Mouse (Mus musculus) kidney, embryonic 15.5 days (tissue): ENCODE data around the gene Serpina9. TPM values are rescaled to one million over a fixed set of nuclear protein-coding genes. Genes with fewer than 3 reads are reported as not detected.

Experiments
- ATAC-seq: fragments of 200-750 bp; cut with Nextera tagmentation; replicated peaks from 2 replicates; pipeline ENCODE4 v1.8.0; 2017; ENCODE audit warnings: moderate TSS enrichment; ENCODE audit not compliant: low FRiP score
- H3K27ac ChIP-seq: fragments of 300-500 bp; sonication (generic); 2 replicates; pipeline ENCODE4 v1.5.1; 2015; ENCODE audit warnings: mild to moderate bottlenecking, inconsistent platforms
- H3K27me3 ChIP-seq: fragments of 300-500 bp; sonication (generic); 2 replicates; pipeline ENCODE4 v1.6.1; 2015; ENCODE audit warnings: inconsistent platforms
- H3K36me3 ChIP-seq: fragments of 300-500 bp; sonication (generic); 2 replicates; pipeline ENCODE4 v1.6.1; 2015; ENCODE audit warnings: inconsistent platforms
- H3K4me1 ChIP-seq: fragments of 300-500 bp; sonication (generic); 2 replicates; pipeline ENCODE4 v1.6.1; 2015; ENCODE audit warnings: inconsistent platforms
- H3K4me2 ChIP-seq: fragments of 300-500 bp; sonication (generic); 2 replicates; pipeline ENCODE4 v1.6.1; 2015; ENCODE audit warnings: moderate library complexity, mild to moderate bottlenecking, inconsistent platforms
- H3K4me3 ChIP-seq: fragments of 300-500 bp; sonication (generic); replicated peaks from 2 replicates; pipeline ENCODE4 v1.5.1; 2015; ENCODE audit warnings: mild to moderate bottlenecking, inconsistent platforms
- H3K9ac ChIP-seq: fragments of 300-500 bp; sonication (generic); 2 replicates; pipeline ENCODE4 v1.6.1; 2015; ENCODE audit warnings: mild to moderate bottlenecking, inconsistent platforms
- H3K9me3 ChIP-seq: fragments of 300-500 bp; sonication (generic); replicated peaks from 2 replicates; pipeline ENCODE4 v1.6.1; 2016; ENCODE audit warnings: inconsistent platforms
- WGBS: fragments of 180-500 bp; shearing (Covaris S2); methylation state at CpG from one replicate; pipeline ENCODE4 v1.1.7; 2015; ENCODE audit warnings: mixed read lengths; 5-methylcytosine and 5-hydroxymethylcytosine counted together
- polyA plus RNA-seq: library from polyadenylated mRNA; unstranded; fragments of >200 nt; fragmentation: Nextera tagmentation; extraction: Ambion mirVana; gene quantifications from 2 replicates; pipeline ENCODE4 v1.2.1, GENCODE M21; 2015

The Serpina9 gene
- polyA plus RNA-seq = not detected in 2 replicates

GRCm38 (mm10) chr12:104013620-104014019 is at the start of gene Serpina9:
TSS of gene Serpina9 (minus strand) at chr12:104013755.
- no peak for ATAC-seq
- H3K4me1 ChIP-seq = no peaks in the 10 kb centered on the region
- WGBS = 88% methylated on average over 6 of the region's 6 CpGs

DNA sequence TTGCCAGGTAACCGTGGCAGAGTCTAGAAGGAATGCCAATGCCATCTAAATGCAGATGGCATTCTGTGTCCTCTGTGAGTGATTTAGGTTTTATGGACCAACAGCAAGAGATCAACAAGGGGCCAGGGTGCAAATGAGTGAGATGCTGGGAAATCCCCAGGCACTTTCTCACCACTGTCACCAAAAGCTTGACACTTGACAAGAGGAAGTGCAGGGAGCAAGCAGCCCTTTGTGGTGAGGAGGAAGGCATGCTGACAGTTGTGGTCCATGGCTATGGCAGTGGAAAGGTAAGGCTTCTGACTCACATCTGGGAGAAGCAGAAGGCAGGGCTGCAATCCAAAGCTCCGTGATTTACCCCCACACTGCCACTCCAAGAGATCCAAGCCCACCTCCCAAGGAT is 48.3 kb upstream of the Serpina9 start:
- ATAC-seq = no peak

More at GRCm38 (mm10) chr12:104013620-104014019, at the start of gene Serpina9:
- H3K27me3 ChIP-seq = no peaks in the 10 kb centered on the region
- no peak within 1 kb of the TSS for H3K4me3 ChIP-seq
- 0 out of 2 replicates have a peak, but pooled peaks cover 3% of the 10 kb centered on the region for H3K9me3 ChIP-seq
- H3K9ac ChIP-seq = no peak within 1 kb of the TSS
- no peak within 1 kb of the TSS for H3K4me2 ChIP-seq
- no peaks in the 10 kb centered on the region for H3K36me3 ChIP-seq
- H3K27ac ChIP-seq = no peak within 1 kb of the TSS

DNA sequence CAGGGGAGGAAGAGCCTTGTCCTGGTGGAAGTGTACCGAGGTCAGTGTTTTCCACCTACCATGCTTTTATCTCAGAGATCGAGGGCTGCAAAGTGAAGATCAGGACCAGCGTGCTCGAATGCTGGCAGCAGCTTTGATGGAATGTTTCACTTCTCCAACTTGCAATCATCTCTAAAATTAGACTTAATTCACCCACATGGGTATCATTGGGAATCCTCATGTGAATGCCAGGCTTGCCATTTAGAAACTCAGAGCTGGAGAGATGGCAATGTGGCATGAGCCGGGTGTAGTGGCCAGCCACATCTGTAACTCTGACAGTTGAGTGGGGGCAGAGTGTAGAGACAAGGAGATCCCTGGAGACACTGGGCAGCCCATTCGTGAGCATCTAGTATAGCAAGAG is 46.6 kb upstream of the Serpina9 start:
- H3K36me3 ChIP-seq = no peaks in the 10 kb centered on the region
- no peaks in the 10 kb centered on the region for H3K9me3 ChIP-seq
- H3K27me3 ChIP-seq = peaks cover 2% of the 10 kb centered on the region; the same call in 1 of the 2 replicates
- H3K4me2 ChIP-seq = no peak overlapping the region
- H3K9ac ChIP-seq = no peak overlapping the region
- ATAC-seq = no peak
- H3K27ac ChIP-seq = no peak overlapping the region
- 70% methylated on average over 6 of the region's 6 CpGs for WGBS
- H3K4me1 ChIP-seq = no peaks in the 10 kb centered on the region
- no peak overlapping the region for H3K4me3 ChIP-seq

More for the DNA sequence above, 48.3 kb upstream of the Serpina9 start:
- Histone ChIP-seq H3K27ac (no peak overlapping the region), H3K4me1 (no peaks in the 10 kb centered on the region), H3K4me3 (no peak overlapping the region), H3K27me3 (peaks cover 2% of the 10 kb centered on the region; the same call in 1 of the 2 replicates), H3K36me3 (no peaks in the 10 kb centered on the region), H3K4me2 (no peak overlapping the region), H3K9me3 (no peaks in the 10 kb centered on the region), H3K9ac (no peak overlapping the region)
- WGBS = 39% methylated on average over 2 of the region's 2 CpGs

- 78% methylated on average over 7 of the region's 7 CpGs for WGBS
- H3K9me3 ChIP-seq = no peaks in the 10 kb centered on the region
- H3K36me3 ChIP-seq = no peaks in the 10 kb centered on the region
- H3K27me3 ChIP-seq = peaks cover 2% of the 10 kb centered on the region; the same call in 1 of the 2 replicates
- no peaks in the 10 kb centered on the region for H3K4me1 ChIP-seq
- ATAC-seq = no peak
- no peak overlapping the region for H3K4me3 ChIP-seq
- no peak overlapping the region for H3K4me2 ChIP-seq
- H3K9ac ChIP-seq = no peak overlapping the region
- H3K27ac ChIP-seq = no peak overlapping the region
These were observed 44.0 kb upstream of the Serpina9 start for GRCm38 (mm10) chr12:104057531-104057930.

DNA sequence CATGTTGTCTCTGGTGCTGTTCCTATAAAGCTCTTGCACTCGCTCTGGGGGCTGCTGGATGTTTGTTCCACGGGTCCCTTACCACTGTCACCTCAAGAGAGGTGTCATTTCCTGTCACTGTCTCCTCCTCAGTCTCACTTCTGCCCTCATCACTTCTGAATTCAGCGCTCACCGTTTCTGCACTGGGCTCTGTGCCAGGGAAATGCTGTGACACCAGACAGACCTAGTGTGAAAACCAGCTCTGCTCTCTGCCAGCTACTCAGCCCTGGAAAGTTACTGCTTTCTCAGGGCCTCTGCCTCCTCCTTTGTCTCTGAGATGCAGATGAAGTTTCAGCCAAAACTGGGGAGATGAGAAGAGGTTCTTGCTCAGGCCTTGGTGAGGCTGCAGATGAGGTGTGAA is 43.5 kb upstream of the Serpina9 start:
- no peaks in the 10 kb centered on the region for H3K4me1 ChIP-seq
- no peaks in the 10 kb centered on the region for H3K36me3 ChIP-seq
- no peak overlapping the region for H3K4me2 ChIP-seq
- no peak overlapping the region for H3K9ac ChIP-seq
- H3K4me3 ChIP-seq = no peak overlapping the region
- H3K9me3 ChIP-seq = no peaks in the 10 kb centered on the region
- ATAC-seq = no peak
- WGBS = 13% methylated on average over 4 of the region's 4 CpGs
- peaks cover 2% of the 10 kb centered on the region; the same call in 1 of the 2 replicates for H3K27me3 ChIP-seq
- H3K27ac ChIP-seq = no peak overlapping the region

DNA sequence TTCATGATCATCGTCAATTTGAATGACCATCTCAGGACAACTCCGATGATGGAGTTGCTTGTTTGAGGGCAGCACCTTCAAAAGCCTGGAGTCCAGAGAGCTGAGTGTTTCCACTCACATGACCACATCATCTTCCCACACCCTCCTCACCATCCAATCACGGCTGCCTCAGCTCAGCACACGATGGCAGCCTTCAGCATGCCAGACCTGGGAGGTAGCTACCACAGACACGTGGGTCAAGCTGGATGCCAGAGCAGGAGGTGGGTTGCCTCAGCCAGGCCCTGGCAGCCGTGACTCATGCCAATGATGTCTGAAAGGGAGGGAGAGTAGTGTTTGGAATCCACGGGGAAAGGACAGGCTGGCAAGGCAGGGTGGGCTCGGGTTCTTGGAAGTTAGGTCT is 42.2 kb upstream of the Serpina9 start:
- Histone ChIP-seq H3K4me3 (no peak overlapping the region), H3K4me2 (no peak overlapping the region), H3K9me3 (no peaks in the 10 kb centered on the region), H3K27ac (no peak overlapping the region), H3K4me1 (no peaks in the 10 kb centered on the region), H3K36me3 (no peaks in the 10 kb centered on the region), H3K9ac (no peak overlapping the region), H3K27me3 (no peaks in the 10 kb centered on the region)
- no peak for ATAC-seq
- 87% methylated on average over 8 of the region's 8 CpGs for WGBS

DNA sequence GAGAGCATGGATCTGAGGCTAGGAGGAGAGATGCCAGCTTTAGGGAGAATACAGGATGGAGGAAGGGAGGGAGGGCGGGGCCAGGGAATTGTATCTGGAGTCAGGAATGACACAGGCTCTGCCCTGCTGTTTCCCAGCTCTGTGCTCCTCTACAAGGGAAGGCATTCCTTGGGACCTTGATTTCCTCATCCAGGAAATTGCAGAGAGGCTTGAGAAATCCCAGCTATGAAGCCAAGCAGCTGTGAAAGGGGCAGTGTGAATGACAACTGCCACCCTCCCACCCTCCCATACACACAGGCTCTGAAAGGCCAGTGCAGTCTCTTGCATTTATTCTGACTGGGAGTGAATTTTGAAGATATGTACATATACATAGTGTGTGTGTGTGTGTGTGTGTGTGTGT is 40.4 kb upstream of the Serpina9 start:
- 31% methylated on average over 1 of the region's 1 CpGs for WGBS
- no peaks in the 10 kb centered on the region for H3K36me3 ChIP-seq
- no peak overlapping the region for H3K27ac ChIP-seq
- no peaks in the 10 kb centered on the region for H3K9me3 ChIP-seq
- ATAC-seq = no peak
- H3K27me3 ChIP-seq = no peaks in the 10 kb centered on the region
- no peak overlapping the region for H3K4me3 ChIP-seq
- no peaks in the 10 kb centered on the region for H3K4me1 ChIP-seq
- no peak overlapping the region for H3K4me2 ChIP-seq
- no peak overlapping the region for H3K9ac ChIP-seq

DNA sequence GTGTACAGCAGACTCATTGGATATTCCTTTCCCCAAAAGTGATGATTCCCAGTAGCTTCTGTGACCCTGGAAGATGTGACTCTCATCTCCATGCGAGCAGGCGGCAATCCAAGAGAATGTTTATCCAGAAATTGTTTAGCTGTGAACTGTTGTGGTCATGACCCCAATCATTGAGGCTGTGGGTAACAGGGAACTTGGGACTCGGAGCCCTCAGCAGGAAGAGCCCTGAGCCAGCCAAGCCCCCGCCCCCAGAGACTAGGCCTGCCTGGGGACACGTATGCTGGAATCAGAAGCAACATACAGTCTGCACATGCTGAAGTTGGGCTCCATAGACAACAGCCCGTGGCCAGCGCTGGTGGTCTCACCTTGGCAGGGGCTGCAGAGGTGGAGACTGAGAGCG is 32.2 kb upstream of the Serpina9 start:
- 82% methylated on average over 8 of the region's 8 CpGs for WGBS
- Histone ChIP-seq H3K4me1 (no peaks in the 10 kb centered on the region), H3K4me2 (no peak overlapping the region), H3K27me3 (no peaks in the 10 kb centered on the region), H3K9ac (no peak overlapping the region), H3K36me3 (no peaks in the 10 kb centered on the region), H3K27ac (no peak overlapping the region), H3K9me3 (no peaks in the 10 kb centered on the region), H3K4me3 (no peak overlapping the region)
- no peak for ATAC-seq

DNA sequence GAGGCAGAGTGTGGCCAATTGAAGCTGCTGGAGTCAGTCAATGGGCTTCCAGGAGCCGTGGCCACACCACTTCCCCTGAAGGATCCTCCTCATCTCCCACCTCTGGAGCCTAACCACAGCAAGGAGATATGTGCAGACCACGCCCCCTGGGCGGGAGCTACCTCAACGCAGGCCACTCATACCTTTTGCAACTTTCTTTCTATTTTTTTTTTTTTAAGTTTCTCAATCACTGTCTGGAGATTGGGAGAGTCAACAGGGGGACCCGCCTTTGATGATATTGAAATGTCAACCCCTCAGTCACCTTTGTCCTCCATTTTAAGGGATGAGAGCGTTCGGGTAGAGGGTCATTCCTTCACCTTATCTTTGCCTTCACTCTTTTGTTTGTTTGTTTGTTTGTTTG is 30.8 kb upstream of the Serpina9 start, which contains the start of gene Serpina12:
Gene Serpina12 (minus strand): TSS at position 101 of the 400 bp plus-strand sequence.
- H3K9ac ChIP-seq = no peak within 1 kb of the TSS
- no peaks in the 10 kb centered on the region for H3K4me1 ChIP-seq
- no peak for ATAC-seq
- H3K36me3 ChIP-seq = no peaks in the 10 kb centered on the region
- no peaks in the 10 kb centered on the region for H3K9me3 ChIP-seq
- H3K27ac ChIP-seq = no peak within 1 kb of the TSS
- no peak within 1 kb of the TSS for H3K4me3 ChIP-seq
- 88% methylated on average over 7 of the region's 7 CpGs for WGBS
- no peaks in the 10 kb centered on the region for H3K27me3 ChIP-seq
- no peak within 1 kb of the TSS for H3K4me2 ChIP-seq

GRCm38 (mm10) chr12:104042753-104043152 is 29.2 kb upstream of the Serpina9 start:
- Histone ChIP-seq H3K27me3 (no peaks in the 10 kb centered on the region), H3K4me3 (no peak overlapping the region), H3K4me2 (no peak overlapping the region), H3K9me3 (no peaks in the 10 kb centered on the region), H3K36me3 (no peaks in the 10 kb centered on the region), H3K4me1 (no peaks in the 10 kb centered on the region), H3K27ac (no peak overlapping the region), H3K9ac (no peak overlapping the region)
- no peak for ATAC-seq
- 87% methylated on average over 2 of the region's 2 CpGs for WGBS

GRCm38 (mm10) chr12:104041401-104041800 is 27.8 kb upstream of the Serpina9 start:
- Histone ChIP-seq H3K9ac (no peak overlapping the region), H3K36me3 (no peaks in the 10 kb centered on the region), H3K27me3 (no peaks in the 10 kb centered on the region), H3K27ac (no peak overlapping the region), H3K4me1 (no peaks in the 10 kb centered on the region), H3K4me2 (no peak overlapping the region), H3K9me3 (no peaks in the 10 kb centered on the region), H3K4me3 (no peak overlapping the region)
- ATAC-seq = no peak
- WGBS = 79% methylated on average over 6 of the region's 6 CpGs

- Histone ChIP-seq H3K27ac (no peak overlapping the region), H3K27me3 (no peaks in the 10 kb centered on the region), H3K4me2 (no peak overlapping the region), H3K9me3 (no peaks in the 10 kb centered on the region), H3K36me3 (no peaks in the 10 kb centered on the region), H3K9ac (no peak overlapping the region), H3K4me1 (no peaks in the 10 kb centered on the region), H3K4me3 (no peak overlapping the region)
- 89% methylated on average over 7 of the region's 7 CpGs for WGBS
- no peak for ATAC-seq
These were observed 24.6 kb upstream of the Serpina9 start for GRCm38 (mm10) chr12:104038181-104038580.

DNA sequence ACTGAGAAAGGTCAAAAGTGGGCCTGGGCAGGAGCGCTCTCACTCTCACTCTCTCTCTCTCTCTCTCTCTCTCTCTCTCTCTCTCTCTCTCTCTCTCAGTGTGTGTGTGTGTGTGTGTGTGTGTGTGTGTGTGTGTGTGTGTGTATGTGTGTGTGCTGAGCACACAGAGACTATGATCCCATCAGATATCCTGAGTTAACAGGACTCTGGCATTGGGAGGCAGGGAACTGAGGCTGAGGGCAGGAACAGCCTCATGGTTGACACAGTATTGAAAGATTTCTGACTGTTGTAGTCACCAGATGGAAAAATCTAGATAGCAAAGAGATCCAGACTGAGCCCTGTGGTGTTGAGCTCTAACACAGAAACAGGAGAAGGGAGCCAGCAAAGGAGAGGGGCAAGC is 20.2 kb upstream of the Serpina9 start:
- H3K4me1 ChIP-seq = no peaks in the 10 kb centered on the region
- ATAC-seq = no peak
- H3K4me3 ChIP-seq = no peak overlapping the region
- no peaks in the 10 kb centered on the region for H3K27me3 ChIP-seq
- no peaks in the 10 kb centered on the region for H3K36me3 ChIP-seq
- H3K27ac ChIP-seq = no peak overlapping the region
- 88% methylated on average over 1 of the region's 1 CpGs for WGBS
- no peaks in the 10 kb centered on the region for H3K9me3 ChIP-seq
- H3K9ac ChIP-seq = no peak overlapping the region
- H3K4me2 ChIP-seq = no peak overlapping the region
